Mouse (Mus musculus) spleen, postnatal 14 days (tissue): Measurements from ENCODE around the gene Samd9l.
"Not testable (repeated sequence)": the region's sequence is repeated elsewhere in the genome, so short reads cannot be mapped to it uniquely, and the experiment has no call there.

ENCODE experiments used
- DNase-seq, 2 experiments: peaks; one replicate each; pipeline ENCODE4 v3.0.0; 2021 to 2022; ENCODE audit warnings: low spot score in 2 of 2

Samd9l gene

GRCm38 (mm10) chr6:3399340-3400068 lies at the start of gene Samd9l:
Gene Samd9l, minus strand, starts transcription at chr6:3399572.
- DNase-seq, result peak; percentile 48 to 79

GRCm38 (mm10) chr6:3447404-3447803 lies 48.0 kb upstream of the Samd9l start:
- DNase-seq, result peak; percentile 15 to 47

GRCm38 (mm10) chr6:3443905-3444304 lies 44.5 kb upstream of the Samd9l start:
- no peak for DNase-seq

GRCm38 (mm10) chr6:3436087-3436486 lies 36.7 kb upstream of the Samd9l start:
- no peak for DNase-seq

- DNase-seq, result not testable (repeated sequence)
Measured at GRCm38 (mm10) chr6:3430976-3431375, 31.6 kb upstream of the Samd9l start.

GRCm38 (mm10) chr6:3427047-3427446 lies 27.7 kb upstream of the Samd9l start:
- no peak for DNase-seq

GRCm38 (mm10) chr6:3425333-3425732 lies 26.0 kb upstream of the Samd9l start:
- not testable (repeated sequence) for DNase-seq

- peak; percentile 9 to 18 for DNase-seq
Measured at GRCm38 (mm10) chr6:3424613-3425277, 25.4 kb upstream of the Samd9l start.

GRCm38 (mm10) chr6:3397182-3397906 lies 2.0 kb downstream of the Samd9l start:
- DNase-seq, result not testable (repeated sequence)

- not testable (repeated sequence) for DNase-seq
Measured at GRCm38 (mm10) chr6:3395921-3396611, 3.3 kb downstream of the Samd9l start.

GRCm38 (mm10) chr6:3389995-3390394 lies 9.4 kb downstream of the Samd9l start:
- DNase-seq, result no peak

- no peak for DNase-seq
Measured at GRCm38 (mm10) chr6:3386565-3386964, 12.8 kb downstream of the Samd9l start.

GRCm38 (mm10) chr6:3384816-3385215 lies 14.6 kb downstream of the Samd9l start:
- not testable (repeated sequence) for DNase-seq

GRCm38 (mm10) chr6:3384115-3384791 lies 15.1 kb downstream of the Samd9l start:
- DNase-seq, result not testable (repeated sequence)

- DNase-seq, result no peak
Measured at GRCm38 (mm10) chr6:3379146-3379545, 20.2 kb downstream of the Samd9l start.

GRCm38 (mm10) chr6:3376687-3377086 lies 22.7 kb downstream of the Samd9l start:
- DNase-seq, result no peak

GRCm38 (mm10) chr6:3369527-3369926 lies 29.8 kb downstream of the Samd9l start:
- no peak for DNase-seq

GRCm38 (mm10) chr6:3365609-3366008 lies 33.8 kb downstream of the Samd9l start:
- DNase-seq, result not testable (repeated sequence)

GRCm38 (mm10) chr6:3345924-3346597 lies 53.3 kb downstream of the Samd9l start:
- peak in 1 of 2 experiments; percentile 45 for DNase-seq

GRCm38 (mm10) chr6:3345043-3345639 lies 54.2 kb downstream of the Samd9l start:
- not testable (repeated sequence) for DNase-seq
